Mouse (Mus musculus): Measurements from ENCODE around the gene C5ar1. TPM values are rescaled to one million over a fixed set of nuclear protein-coding genes. Genes with fewer than 3 reads are reported as not detected.
"Not testable (repeated sequence)": the region's sequence is repeated elsewhere in the genome, so short reads cannot be mapped to it uniquely, and the experiment has no call there.

Gene C5ar1
- total and polyA plus RNA-seq, 3 experiments, result 7.9 to 10.0 (median 8.1) TPM

GRCm38 (mm10) chr7:16263015-16263787, 3.9 kb upstream of the C5ar1 start:
- Histone ChIP-seq H3K79me2 (replicated peaks; ENCODE audit: control insufficient read depth, insufficient read depth, low read length) (no peaks in the 10 kb centered on the region), H3K4me3 (no peak overlapping the region), H3K27ac (no peak overlapping the region), H3K4me1 (ENCODE audit: control insufficient read depth, insufficient read depth, low read length) (no peaks in the 10 kb centered on the region; the same call in 1 of the 2 replicates), H3K27me3 (ENCODE audit: control insufficient read depth, insufficient read depth, low read length) (no peaks in the 10 kb centered on the region), H3K9ac (ENCODE audit: low read depth, low read length) (no peak overlapping the region), H3K36me3 (ENCODE audit: control insufficient read depth, insufficient read depth, low read length) (no peaks in the 10 kb centered on the region)
- DNase-seq, result peak; percentile 76 to 82
- intact Hi-C loops (cut with DNase I), result loop anchor here (1.0 to 5.0 kb wide), 2 partner anchors 71 to 166 kb away; partner anchors contain the start of gene Napa
- TF ChIP-seq POLR2A (IDR thresholded peaks at IDR 0.05; ENCODE audit: insufficient read depth, low read depth, low read length) (no peak), EP300 (IDR thresholded peaks at IDR 0.05; ENCODE audit: insufficient read depth, low read depth, low read length) (no peak), CTCF (IDR thresholded peaks at IDR 0.05) (peak; percentile 78)
- WGBS, result 26% methylated on average over 8 of the region's 8 CpGs

- H3K27me3 ChIP-seq (ENCODE audit: control insufficient read depth, insufficient read depth, low read length), result no peaks in the 10 kb centered on the region
- no peak for DNase-seq
- no peak overlapping the region for H3K9ac ChIP-seq (ENCODE audit: low read depth, low read length)
- TF ChIP-seq EP300 (IDR thresholded peaks at IDR 0.05; ENCODE audit: insufficient read depth, low read depth, low read length) (no peak), CTCF (IDR thresholded peaks at IDR 0.05) (no peak), POLR2A (IDR thresholded peaks at IDR 0.05; ENCODE audit: insufficient read depth, low read depth, low read length) (no peak)
- no peaks in the 10 kb centered on the region for H3K79me2 ChIP-seq (replicated peaks; ENCODE audit: control insufficient read depth, insufficient read depth, low read length)
- no peaks in the 10 kb centered on the region for H3K36me3 ChIP-seq (ENCODE audit: control insufficient read depth, insufficient read depth, low read length)
- intact Hi-C loops (cut with DNase I), result loop anchor here (5.0 kb wide), 1 partner anchor 164 kb away; the partner anchor contains the start of gene Napa
- no peak overlapping the region for H3K4me3 ChIP-seq
- no peaks in the 10 kb centered on the region; the same call in 1 of the 2 replicates for H3K4me1 ChIP-seq (ENCODE audit: control insufficient read depth, insufficient read depth, low read length)
- 29% methylated on average over 1 of the region's 1 CpGs for WGBS
- no peak overlapping the region for H3K27ac ChIP-seq
Observed at GRCm38 (mm10) chr7:16261097-16261496, 1.8 kb upstream of the C5ar1 start.

GRCm38 (mm10) chr7:16257830-16258229, 1.5 kb downstream of the C5ar1 start:
- no peaks in the 10 kb centered on the region; the same call in 1 of the 2 replicates for H3K4me1 ChIP-seq (ENCODE audit: control insufficient read depth, insufficient read depth, low read length)
- no peak overlapping the region; the same call in 1 of the 2 replicates for H3K27ac ChIP-seq
- no peak for TF ChIP-seq EP300 (IDR thresholded peaks at IDR 0.05; ENCODE audit: insufficient read depth, low read depth, low read length)
- peak; percentile 63 for TF ChIP-seq POLR2A (IDR thresholded peaks at IDR 0.05; ENCODE audit: insufficient read depth, low read depth, low read length)
- intact Hi-C loops (cut with DNase I), result no loop called here
- 73% methylated on average over 11 of the region's 11 CpGs for WGBS
- H3K36me3 ChIP-seq (ENCODE audit: control insufficient read depth, insufficient read depth, low read length), result no peaks in the 10 kb centered on the region
- no peak overlapping the region for H3K4me3 ChIP-seq
- no peaks in the 10 kb centered on the region for H3K27me3 ChIP-seq (ENCODE audit: control insufficient read depth, insufficient read depth, low read length)
- no peak overlapping the region for H3K9ac ChIP-seq (ENCODE audit: low read depth, low read length)
- DNase-seq, result peak; percentile 36 to 49
- no peaks in the 10 kb centered on the region for H3K79me2 ChIP-seq (replicated peaks; ENCODE audit: control insufficient read depth, insufficient read depth, low read length)

- H3K27ac ChIP-seq; H3K4me3 ChIP-seq; H3K36me3 ChIP-seq (ENCODE audit: control insufficient read depth, insufficient read depth, low read length); H3K4me1 ChIP-seq (ENCODE audit: control insufficient read depth, insufficient read depth, low read length); H3K9ac ChIP-seq (ENCODE audit: low read depth, low read length); DNase-seq; H3K27me3 ChIP-seq (ENCODE audit: control insufficient read depth, insufficient read depth, low read length); H3K79me2 ChIP-seq (replicated peaks; ENCODE audit: control insufficient read depth, insufficient read depth, low read length); intact Hi-C loops (cut with DNase I): not testable (repeated sequence)
- WGBS, result 82% methylated on average over 4 of the region's 4 CpGs
Observed at GRCm38 (mm10) chr7:16255963-16256362, 3.4 kb downstream of the C5ar1 start.

GRCm38 (mm10) chr7:16254195-16254594, 5.1 kb downstream of the C5ar1 start:
- DNase-seq, result no peak
- Histone ChIP-seq H3K36me3 (ENCODE audit: control insufficient read depth, insufficient read depth, low read length) (no peaks in the 10 kb centered on the region), H3K4me3 (no peak overlapping the region), H3K27ac (no peak overlapping the region), H3K9ac (ENCODE audit: low read depth, low read length) (no peak overlapping the region), H3K79me2 (replicated peaks; ENCODE audit: control insufficient read depth, insufficient read depth, low read length) (no peaks in the 10 kb centered on the region), H3K27me3 (ENCODE audit: control insufficient read depth, insufficient read depth, low read length) (no peaks in the 10 kb centered on the region), H3K4me1 (ENCODE audit: control insufficient read depth, insufficient read depth, low read length) (no peaks in the 10 kb centered on the region)
- TF ChIP-seq CTCF (IDR thresholded peaks at IDR 0.05) (no peak), POLR2A (IDR thresholded peaks at IDR 0.05; ENCODE audit: insufficient read depth, low read depth, low read length) (no peak), EP300 (IDR thresholded peaks at IDR 0.05; ENCODE audit: insufficient read depth, low read depth, low read length) (no peak)
- WGBS, result 18% methylated on average over 4 of the region's 4 CpGs
- intact Hi-C loops (cut with DNase I), result no loop called here

- intact Hi-C loops (cut with DNase I), result no loop called here
- Histone ChIP-seq H3K27ac (no peak overlapping the region), H3K4me1 (ENCODE audit: control insufficient read depth, insufficient read depth, low read length) (no peaks in the 10 kb centered on the region), H3K27me3 (ENCODE audit: control insufficient read depth, insufficient read depth, low read length) (no peaks in the 10 kb centered on the region), H3K9ac (ENCODE audit: low read depth, low read length) (no peak overlapping the region), H3K79me2 (replicated peaks; ENCODE audit: control insufficient read depth, insufficient read depth, low read length) (no peaks in the 10 kb centered on the region), H3K4me3 (no peak overlapping the region), H3K36me3 (ENCODE audit: control insufficient read depth, insufficient read depth, low read length) (no peaks in the 10 kb centered on the region)
- no peak for TF ChIP-seq EP300 (IDR thresholded peaks at IDR 0.05; ENCODE audit: insufficient read depth, low read depth, low read length)
- no peak for TF ChIP-seq CTCF (IDR thresholded peaks at IDR 0.05)
- no peak for TF ChIP-seq POLR2A (IDR thresholded peaks at IDR 0.05; ENCODE audit: insufficient read depth, low read depth, low read length)
- no peak for DNase-seq
- 63% methylated on average over 5 of the region's 5 CpGs for WGBS
Observed at GRCm38 (mm10) chr7:16250687-16251086, 8.7 kb downstream of the C5ar1 start.
